Mouse (Mus musculus) midbrain, postnatal 0 days (tissue): Measurements from ENCODE around the gene Fto. TPM values are rescaled to one million over a fixed set of nuclear protein-coding genes. Genes with fewer than 3 reads are reported as not detected.

Source experiments
- ATAC-seq: fragments of 200-750 bp; cut with Nextera tagmentation; 2 replicates; pipeline ENCODE4 v1.8.0; 2017; ENCODE audit warnings: moderate number of reproducible peaks, mild to moderate bottlenecking, moderate TSS enrichment, moderate library complexity; ENCODE audit not compliant: low FRiP score
- DNase-seq: peaks from one replicate; pipeline ENCODE4 v3.0.0-alpha.2; 2015; ENCODE audit warnings: low spot score
- H3K27ac ChIP-seq: fragments of 300-500 bp; sonication (generic); 2 replicates; pipeline ENCODE4 v1.5.1; 2014; ENCODE audit warnings: low read depth, mild to moderate bottlenecking, low read length, mixed read lengths
- H3K27me3 ChIP-seq: fragments of 300-500 bp; sonication (generic); 2 replicates; pipeline ENCODE4 v1.6.1; 2014; ENCODE audit warnings: low read length, control low read depth, mixed read lengths; ENCODE audit not compliant: insufficient read depth
- H3K36me3 ChIP-seq: fragments of 300-500 bp; sonication (generic); 2 replicates; pipeline ENCODE4 v1.6.1; 2014; ENCODE audit warnings: low read length, control low read depth, mixed read lengths; ENCODE audit not compliant: insufficient read depth
- H3K4me1 ChIP-seq: fragments of 300-500 bp; sonication (generic); 2 replicates; pipeline ENCODE4 v1.6.1; 2014; ENCODE audit warnings: mild to moderate bottlenecking, control low read depth, antibody characterized with exemption, low read length, mixed read lengths; ENCODE audit not compliant: insufficient read depth
- H3K4me2 ChIP-seq: fragments of 300-500 bp; sonication (generic); 2 replicates; pipeline ENCODE4 v1.6.1; 2014; ENCODE audit warnings: low read depth, mild to moderate bottlenecking, low read length, mixed read lengths; ENCODE audit not compliant: poor library complexity, severe bottlenecking
- H3K4me3 ChIP-seq: fragments of 300-500 bp; sonication (generic); 2 replicates; pipeline ENCODE4 v1.5.1; 2014; ENCODE audit warnings: low read depth, mild to moderate bottlenecking, low read length, moderate library complexity
- H3K9ac ChIP-seq: fragments of 300-500 bp; sonication (generic); replicated peaks from 2 replicates; pipeline ENCODE4 v1.6.1; 2014; ENCODE audit warnings: mild to moderate bottlenecking, low read length, moderate library complexity, mixed read lengths; ENCODE audit not compliant: poor library complexity, severe bottlenecking
- H3K9me3 ChIP-seq: fragments of 300-500 bp; sonication (generic); 2 replicates; pipeline ENCODE4 v1.6.1; 2016; ENCODE audit warnings: low read length, control low read depth
- CTCF ChIP-seq: IDR thresholded peaks from 2 replicates; pipeline ENCODE4 v1.5.1; 2016; ENCODE audit warnings: antibody characterized with exemption, mild to moderate bottlenecking
- WGBS: fragments of 180-500 bp; shearing (Covaris S2); extraction: QIAGEN DNeasy Blood & Tissue Kit; methylation state at CpG from one replicate; pipeline ENCODE4 v1.1.7; 2014; 5-methylcytosine and 5-hydroxymethylcytosine counted together
- polyA plus RNA-seq: library from polyadenylated mRNA; unstranded; fragments of >200 nt; fragmentation: Nextera tagmentation; extraction: Ambion mirVana; gene quantifications from 2 replicates; pipeline ENCODE4 v1.2.1, GENCODE M21; 2015
- total RNA-seq: library from RNA; depleted of rRNA; stranded (reverse); fragments of >200 nt; gene quantifications from 2 replicates; pipeline ENCODE4 v1.2.3, GENCODE M21; 2014

Fto gene
- total and polyA plus RNA-seq, 2 experiments from 2014 or later, result 97.9 to 151 TPM

GRCm38 (mm10) chr8:91576918-91577241 is 263.6 kb downstream of the Fto start:
- no peak for DNase-seq
- H3K36me3 ChIP-seq, result no peaks in the 10 kb centered on the region
- no peak overlapping the region for H3K9ac ChIP-seq
- WGBS, result 43% methylated on average over 6 of the region's 6 CpGs
- H3K9me3 ChIP-seq, result no peaks in the 10 kb centered on the region
- H3K4me1 ChIP-seq, result peaks cover 4% of the 10 kb centered on the region; the same call in 1 of the 2 replicates
- no peaks in the 10 kb centered on the region for H3K27me3 ChIP-seq
- H3K4me3 ChIP-seq, result no peak overlapping the region
- ATAC-seq, result no peak
- no peak overlapping the region for H3K4me2 ChIP-seq
- H3K27ac ChIP-seq, result no peak overlapping the region
- TF ChIP-seq CTCF, result no peak

GRCm38 (mm10) chr8:91577605-91578004 is 264.3 kb downstream of the Fto start:
- no peak for DNase-seq
- H3K4me1 ChIP-seq, result peaks cover 6% of the 10 kb centered on the region; the same call in 1 of the 2 replicates
- TF ChIP-seq CTCF, result no peak
- H3K4me2 ChIP-seq, result no peak overlapping the region
- ATAC-seq, result no peak
- no peaks in the 10 kb centered on the region for H3K27me3 ChIP-seq
- H3K27ac ChIP-seq, result no peak overlapping the region
- WGBS, result 97% methylated on average over 3 of the region's 3 CpGs
- no peak overlapping the region for H3K9ac ChIP-seq
- no peaks in the 10 kb centered on the region for H3K9me3 ChIP-seq
- H3K36me3 ChIP-seq, result no peaks in the 10 kb centered on the region
- no peak overlapping the region for H3K4me3 ChIP-seq

- 81% methylated on average over 11 of the region's 11 CpGs for WGBS
- no peak for ATAC-seq
- no peak for DNase-seq
- Histone ChIP-seq H3K4me3 (no peak overlapping the region), H3K4me1 (peaks cover 6% of the 10 kb centered on the region; the same call in 1 of the 2 replicates), H3K36me3 (no peaks in the 10 kb centered on the region), H3K9me3 (no peaks in the 10 kb centered on the region), H3K27me3 (no peaks in the 10 kb centered on the region), H3K9ac (no peak overlapping the region), H3K27ac (no peak overlapping the region), H3K4me2 (no peak overlapping the region)
- TF ChIP-seq CTCF, result no peak
These were observed 271.5 kb downstream of the Fto start for GRCm38 (mm10) chr8:91584620-91585415.

GRCm38 (mm10) chr8:91592436-91593105 is 279.2 kb downstream of the Fto start:
- ATAC-seq (no peak), DNase-seq (no peak)
- Histone ChIP-seq H3K27me3 (no peaks in the 10 kb centered on the region), H3K9ac (no peak overlapping the region), H3K36me3 (no peaks in the 10 kb centered on the region), H3K9me3 (no peaks in the 10 kb centered on the region), H3K27ac (no peak overlapping the region), H3K4me3 (no peak overlapping the region), H3K4me1 (peaks cover 3% of the 10 kb centered on the region; the same call in 1 of the 2 replicates), H3K4me2 (no peak overlapping the region)
- 26% methylated on average over 10 of the region's 10 CpGs for WGBS
- no peak for TF ChIP-seq CTCF

GRCm38 (mm10) chr8:91593202-91593781 is 280.0 kb downstream of the Fto start:
- WGBS, result 26% methylated on average over 12 of the region's 12 CpGs
- DNase-seq (no peak), ATAC-seq (no peak)
- Histone ChIP-seq H3K9ac (no peak overlapping the region), H3K4me2 (0 out of 2 replicates have a peak overlapping the region, but pooled peaks have one; percentile 12), H3K27ac (no peak overlapping the region), H3K27me3 (no peaks in the 10 kb centered on the region), H3K36me3 (no peaks in the 10 kb centered on the region), H3K4me1 (peaks cover 3% of the 10 kb centered on the region; the same call in 1 of the 2 replicates), H3K9me3 (no peaks in the 10 kb centered on the region), H3K4me3 (no peak overlapping the region)
- TF ChIP-seq CTCF, result no peak
